Mouse (Mus musculus) myocyte (in vitro differentiated cells): ENCODE data around the gene Stpg2.

Source experiments
- POLR2A ChIP-seq: IDR thresholded peaks from one replicate; pipeline ENCODE4 v1.6.1; 2011; ENCODE audit warnings: low read depth, mild to moderate bottlenecking, control low read depth, moderate library complexity; ENCODE audit not compliant: insufficient read length
- TCF12 ChIP-seq: IDR thresholded peaks from one replicate; pipeline ENCODE4 v1.6.1; 2011; ENCODE audit warnings: mild to moderate bottlenecking, control low read depth; ENCODE audit not compliant: poor library complexity, insufficient read depth, severe bottlenecking

- TF ChIP-seq POLR2A: no peak
- no peak for TF ChIP-seq TCF12
Observed at GRCm38 (mm10) chr3:139162146-139162545, 43.3 kb upstream of the Stpg2 start.
